Mouse (Mus musculus) lung, adult 2 months (tissue): Measurements from ENCODE around the gene Tas1r1. TPM values are rescaled to one million over a fixed set of nuclear protein-coding genes. Genes with fewer than 3 reads are reported as not detected.

Source experiments
- DNase-seq: peaks from one replicate; pipeline ENCODE4 v3.0.0; 2022
- H3K4me1 ChIP-seq: fragments of 200-500 bp; 2 replicates; pipeline ENCODE4 v1.6.1; 2011; ENCODE audit warnings: low read length; ENCODE audit not compliant: control insufficient read depth, insufficient read depth
- H3K4me3 ChIP-seq: fragments of 200-500 bp; replicated peaks from 2 replicates; pipeline ENCODE3; 2011; ENCODE audit warnings: low read depth, mild to moderate bottlenecking, control low read depth, low read length; ENCODE audit errors: extremely low read depth
- CTCF ChIP-seq: fragments of 200-500 bp; IDR thresholded peaks from 2 replicates; pipeline ENCODE4 v1.5.1; 2011; ENCODE audit warnings: mild to moderate bottlenecking, low read length, control low read depth; ENCODE audit not compliant: insufficient read depth
- POLR2A ChIP-seq: fragments of 200-500 bp; IDR thresholded peaks from 2 replicates; pipeline ENCODE4 v1.6.1; 2011; ENCODE audit warnings: low read depth, mild to moderate bottlenecking, control low read depth, low read length, borderline replicate concordance; ENCODE audit errors: extremely low read depth
- WGBS: fragments of 180-500 bp; shearing (Covaris S2); methylation state at CpG from one replicate; pipeline ENCODE4 v1.1.7; 2018; 5-methylcytosine and 5-hydroxymethylcytosine counted together
- polyA plus RNA-seq: library from polyadenylated mRNA; depleted of rRNA; stranded (reverse); fragments of >200 nt; gene quantifications from 2 replicates; pipeline ENCODE4 v1.2.3, GENCODE M21; 2012; rRNA removed

Tas1r1 gene
- polyA plus RNA-seq = 0.08 TPM in 1 of 2 replicates, not detected in the other

DNA sequence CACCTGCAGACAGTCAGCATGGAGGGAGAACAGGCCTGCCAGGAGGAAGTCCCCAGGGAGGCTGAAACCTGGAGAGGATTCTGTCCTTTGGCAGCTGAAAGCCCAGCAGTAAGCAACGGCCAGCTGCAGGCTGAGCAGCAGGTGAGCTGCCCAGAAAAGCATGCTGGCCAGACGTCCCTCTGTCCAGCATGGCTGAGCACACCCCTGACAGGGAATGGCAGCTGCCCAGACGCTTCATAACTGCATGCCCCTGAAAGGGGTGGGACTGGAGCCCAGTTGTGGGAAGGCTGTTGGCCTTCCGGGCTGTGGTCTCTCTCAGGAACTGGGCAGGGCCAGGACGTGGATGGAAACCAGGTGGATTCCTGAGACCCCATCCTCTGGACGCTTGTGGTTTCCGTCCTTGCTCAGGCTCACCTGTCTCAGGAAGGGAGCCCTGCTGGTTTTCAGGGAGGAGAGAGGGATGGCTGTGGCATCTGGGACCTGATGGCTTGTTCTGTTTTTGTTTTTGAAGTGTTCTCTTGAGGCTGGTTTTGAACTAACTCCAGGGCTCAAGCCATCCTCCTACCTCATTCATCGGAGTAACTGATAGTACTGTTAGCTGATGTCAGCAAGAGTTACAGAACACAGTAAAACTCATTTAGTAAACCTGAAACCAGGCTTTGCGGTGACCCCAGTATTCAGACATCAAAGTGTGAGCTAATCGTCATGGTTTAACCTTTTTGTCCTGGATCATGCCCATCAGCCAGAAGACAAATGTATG is at the start of gene Tas1r1:
TSS of gene Tas1r1 (minus strand) at position 344 of the 760 bp plus-strand sequence.
- DNase-seq = no peak
- H3K4me3 ChIP-seq = peak within 1 kb of the TSS; percentile 83
- TF ChIP-seq CTCF = no peak
- TF ChIP-seq POLR2A = no peak
- 33% methylated on average over 10 of the region's 10 CpGs for WGBS
- peaks cover 7% of the 10 kb centered on the region for H3K4me1 ChIP-seq

DNA sequence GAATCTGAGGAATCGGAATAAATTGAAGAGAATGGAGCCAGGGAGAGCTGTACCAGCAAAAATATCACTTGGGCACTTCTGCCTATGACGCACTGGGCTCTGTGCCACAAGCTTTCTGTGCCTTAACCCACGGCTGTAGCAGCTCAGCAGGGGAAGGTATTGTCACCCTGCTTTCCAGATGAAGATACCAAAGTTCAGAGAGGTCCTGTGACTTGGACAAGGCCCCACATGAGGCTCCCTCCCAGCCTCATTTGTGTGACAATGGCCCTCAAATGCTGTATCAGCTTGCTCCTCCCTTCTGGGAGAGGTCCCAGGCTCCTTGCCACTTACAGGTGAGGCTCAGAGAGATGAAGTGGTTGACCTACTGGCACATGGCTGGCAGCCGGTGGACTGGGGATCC is 49.8 kb upstream of the Tas1r1 start:
- Histone ChIP-seq H3K4me3 (no peak overlapping the region), H3K4me1 (peaks cover 8% of the 10 kb centered on the region; the same call in 1 of the 2 replicates)
- peak; percentile 41 for DNase-seq
- WGBS = 53% methylated on average over 4 of the region's 4 CpGs
- TF ChIP-seq CTCF (no peak), POLR2A (no peak)

DNA sequence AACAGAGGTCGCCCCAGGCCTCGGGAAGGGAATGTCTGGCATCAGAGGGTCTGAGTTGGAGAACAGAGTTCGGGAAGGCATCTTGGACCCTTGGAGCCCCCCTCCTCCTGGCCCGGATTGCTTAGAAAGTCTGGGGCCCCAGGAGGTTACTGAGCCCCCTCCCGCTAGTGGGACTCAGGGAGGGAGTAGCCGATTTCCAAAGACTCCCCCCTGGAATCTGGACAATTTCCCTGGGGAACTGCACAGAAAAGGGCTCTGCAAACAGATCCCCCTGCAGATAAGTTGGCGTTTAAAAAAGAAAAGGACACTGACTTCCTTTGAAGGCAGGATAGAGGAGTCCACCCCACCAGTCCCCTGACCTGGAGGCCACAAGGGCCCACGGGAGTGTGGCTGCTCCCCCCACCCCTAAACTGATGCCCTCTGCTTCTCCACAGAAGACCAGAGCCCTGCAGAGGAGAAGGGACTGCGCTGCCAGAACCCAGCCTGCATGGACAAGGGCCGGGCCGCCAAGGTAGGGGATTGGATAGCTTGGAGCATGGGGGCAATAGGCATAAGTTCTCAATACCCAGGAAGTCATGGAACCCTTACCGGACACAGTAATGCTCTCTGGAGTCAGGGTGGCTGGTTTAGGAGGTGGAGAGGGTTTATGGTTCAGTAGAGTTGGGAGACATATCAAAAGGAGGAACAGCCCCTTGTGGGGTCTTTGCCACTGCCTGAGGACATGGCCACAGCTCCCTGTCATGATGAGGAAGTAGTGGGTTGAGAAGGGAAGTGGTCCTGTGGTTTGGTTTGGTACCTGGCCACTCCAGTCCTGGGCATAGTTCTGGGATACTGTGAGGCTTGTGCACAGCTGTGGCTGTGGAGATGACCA is 49.1 kb upstream of the Tas1r1 start:
- Histone ChIP-seq H3K4me1 (peaks cover 8% of the 10 kb centered on the region; the same call in 1 of the 2 replicates), H3K4me3 (peak overlapping the region; percentile 77)
- 9% methylated on average over 12 of the region's 12 CpGs for WGBS
- no peak for TF ChIP-seq CTCF
- TF ChIP-seq POLR2A = no peak
- DNase-seq = no peak

DNA sequence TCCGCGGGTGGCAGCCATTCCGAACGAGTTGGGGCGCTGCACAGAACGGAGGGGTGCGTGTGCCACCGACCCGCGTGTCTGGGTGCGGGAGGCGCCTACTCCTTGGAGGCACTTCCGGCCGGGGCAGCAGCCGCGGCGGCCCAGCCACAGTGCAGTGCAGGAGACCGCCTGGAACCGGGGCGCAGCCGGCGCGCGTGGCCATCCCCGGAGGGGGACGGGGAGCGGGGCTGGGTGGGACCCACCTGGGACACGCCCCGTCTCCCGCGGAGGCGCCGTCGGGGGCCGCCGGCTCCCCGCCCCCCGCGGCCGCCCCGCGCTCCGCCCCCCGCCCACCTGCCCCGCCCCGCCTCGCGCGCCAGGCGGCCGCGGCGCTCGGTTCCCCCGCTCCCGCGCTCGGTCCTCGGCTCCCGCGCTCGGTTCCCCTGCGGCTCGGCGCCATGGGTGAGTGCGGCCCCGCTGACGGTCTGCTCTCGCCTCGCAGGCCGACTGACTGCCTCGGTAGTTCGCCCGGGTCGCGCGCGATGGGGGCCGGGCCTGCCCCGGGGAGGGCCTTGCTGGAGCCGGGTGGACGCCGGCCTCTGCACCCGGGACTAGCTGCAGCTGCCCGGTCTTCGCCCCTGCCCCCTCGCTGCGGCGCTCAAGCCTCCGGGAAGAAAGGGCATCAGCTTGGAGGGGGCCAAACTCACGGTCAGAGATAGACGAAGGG is 48.3 kb upstream of the Tas1r1 start:
- TF ChIP-seq POLR2A = no peak
- TF ChIP-seq CTCF = no peak
- under 1% methylated on average over 78 of the region's 92 CpGs for WGBS
- Histone ChIP-seq H3K4me1 (peaks cover 8% of the 10 kb centered on the region; the same call in 1 of the 2 replicates), H3K4me3 (peak overlapping the region; percentile 77)
- peak; percentile 72 for DNase-seq

DNA sequence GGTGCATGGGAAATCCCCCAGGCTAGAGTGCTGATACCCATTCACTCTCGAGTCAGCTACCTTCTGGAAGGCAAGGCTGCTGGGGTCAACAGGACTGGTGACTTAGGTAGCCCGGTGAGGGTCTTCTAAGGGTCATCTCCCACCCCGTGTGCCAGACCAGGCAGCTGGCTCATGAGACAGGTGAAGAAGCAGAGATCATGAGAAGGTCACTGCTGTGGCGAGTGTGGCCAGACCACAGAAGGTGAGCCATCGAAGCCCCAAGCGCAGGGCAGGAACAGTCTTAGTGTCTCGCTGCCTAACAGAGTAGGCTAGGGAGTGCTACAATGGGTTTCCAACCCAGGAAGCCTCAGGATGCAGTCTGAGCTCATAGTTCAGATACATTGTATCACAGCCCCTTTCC is 46.2 kb upstream of the Tas1r1 start:
- no peak overlapping the region for H3K4me3 ChIP-seq
- DNase-seq = no peak
- TF ChIP-seq POLR2A = no peak
- TF ChIP-seq CTCF = no peak
- WGBS = 89% methylated on average over 7 of the region's 7 CpGs
- peaks cover 8% of the 10 kb centered on the region; the same call in 1 of the 2 replicates for H3K4me1 ChIP-seq

DNA sequence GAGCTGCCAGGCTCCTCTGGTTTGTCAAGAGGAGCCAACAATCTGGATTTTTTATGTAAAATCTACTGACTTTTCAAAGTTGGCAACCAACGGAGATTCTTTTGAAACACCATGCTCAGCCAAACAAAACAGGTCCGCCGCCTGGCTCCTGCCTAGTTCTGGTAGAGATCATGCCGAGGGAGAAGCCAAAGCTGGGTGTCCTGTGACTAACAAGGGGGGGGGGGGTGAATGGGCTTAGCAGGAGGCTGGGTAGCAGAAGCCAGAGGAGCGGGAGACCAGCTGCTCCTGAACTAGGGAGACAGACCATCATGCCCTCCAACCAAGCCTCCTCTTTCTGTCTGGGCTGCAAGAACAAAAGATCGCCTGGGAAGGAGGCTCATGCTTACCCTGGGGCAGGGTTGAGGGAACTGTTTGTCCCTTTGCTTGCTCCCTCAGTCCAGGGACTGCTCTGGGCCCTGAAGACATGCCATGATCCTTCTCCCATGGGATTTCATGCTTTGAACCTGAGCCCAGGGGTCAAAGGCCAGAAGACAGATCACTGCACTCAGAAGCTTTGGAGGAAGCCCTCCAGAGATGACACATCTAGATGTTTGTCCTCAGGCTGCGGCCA is 45.3 kb upstream of the Tas1r1 start:
- H3K4me3 ChIP-seq = no peak overlapping the region
- peaks cover 8% of the 10 kb centered on the region; the same call in 1 of the 2 replicates for H3K4me1 ChIP-seq
- WGBS = 58% methylated on average over 7 of the region's 7 CpGs
- no peak for TF ChIP-seq CTCF
- TF ChIP-seq POLR2A = no peak
- DNase-seq = no peak

DNA sequence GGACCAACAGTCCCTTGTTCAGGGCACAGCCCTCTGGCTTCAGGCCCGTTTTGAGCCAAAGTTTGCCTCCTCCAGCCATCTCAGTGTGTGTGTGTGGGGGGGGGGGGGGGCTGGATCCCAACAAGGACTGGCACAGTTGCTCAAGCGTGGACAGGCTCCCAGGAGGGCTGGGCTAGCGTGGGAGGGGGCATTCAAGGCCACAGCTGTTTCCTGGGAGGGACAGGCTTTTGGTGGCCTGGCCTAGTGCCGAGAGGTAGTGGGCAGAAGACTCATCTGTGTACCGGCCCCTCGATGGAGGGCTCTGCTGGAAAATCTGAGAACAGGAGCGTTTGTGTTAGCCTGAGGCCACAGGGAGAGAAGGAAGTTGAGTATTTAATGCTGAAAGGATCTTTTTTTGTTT is 41.6 kb upstream of the Tas1r1 start:
- TF ChIP-seq CTCF = no peak
- Histone ChIP-seq H3K4me3 (no peak overlapping the region), H3K4me1 (no peaks in the 10 kb centered on the region)
- WGBS = 40% methylated on average over 7 of the region's 7 CpGs
- DNase-seq = no peak

DNA sequence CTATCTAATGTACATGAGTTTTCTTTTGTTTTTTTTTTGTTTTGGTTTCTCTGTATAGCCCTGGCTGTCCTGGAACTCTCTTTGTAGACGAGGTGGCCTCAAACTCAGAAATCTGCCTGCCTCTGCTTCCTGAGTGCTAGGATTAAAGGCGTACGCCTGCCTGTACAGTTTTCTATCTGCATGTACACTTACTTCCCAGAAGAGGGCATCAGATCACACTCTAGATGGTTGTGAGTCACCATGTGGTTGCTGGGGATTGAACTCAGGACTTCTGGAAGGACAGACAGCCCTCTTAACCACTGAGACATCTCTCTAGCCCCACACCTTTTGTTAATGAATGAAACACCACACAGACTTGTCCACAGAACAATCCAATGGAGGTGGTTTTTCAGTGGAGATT is 40.9 kb upstream of the Tas1r1 start:
- 85% methylated on average over 3 of the region's 3 CpGs for WGBS
- DNase-seq = no peak
- Histone ChIP-seq H3K4me3 (no peak overlapping the region), H3K4me1 (no peaks in the 10 kb centered on the region)
- no peak for TF ChIP-seq POLR2A
- no peak for TF ChIP-seq CTCF

DNA sequence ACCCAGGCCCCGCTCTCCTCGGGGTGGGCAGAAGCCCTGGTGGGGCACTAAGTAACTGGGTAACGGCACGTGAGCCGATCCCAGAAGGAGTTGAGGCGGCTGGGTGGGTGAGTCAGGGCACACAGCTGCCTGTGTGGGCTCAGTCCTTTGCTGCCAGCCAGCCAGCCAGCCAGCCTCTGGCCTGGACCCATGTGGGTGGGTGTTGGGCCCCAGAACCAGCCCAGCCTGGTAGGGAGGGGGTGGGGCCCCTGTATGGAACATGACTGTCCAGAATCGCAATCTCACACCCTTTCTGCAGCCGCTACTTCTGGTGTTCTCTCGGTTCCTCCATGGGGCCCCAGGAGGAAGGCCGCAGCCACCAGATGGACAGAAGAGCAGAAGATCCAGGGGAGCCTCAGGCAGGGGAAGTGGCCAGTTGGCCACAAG is 39.8 kb upstream of the Tas1r1 start:
- no peak for DNase-seq
- TF ChIP-seq CTCF = no peak
- TF ChIP-seq POLR2A = no peak
- no peaks in the 10 kb centered on the region for H3K4me1 ChIP-seq
- 85% methylated on average over 10 of the region's 10 CpGs for WGBS
- H3K4me3 ChIP-seq = no peak overlapping the region
